Mouse (Mus musculus): ENCODE results near the gene Nkx2-5. TPM values are rescaled to one million over a fixed set of nuclear protein-coding genes. Genes with fewer than 3 reads are reported as not detected.
A peak's percentile ranks its signal among the peaks of the same experiment; 100 is the strongest.

Gene Nkx2-5
- polyA plus RNA-seq, 1 experiment from 2014 or later = 2.9 TPM

- no peak for ATAC-seq (ENCODE audit: low read depth)
- no peaks in the 10 kb centered on the region for H3K36me3 ChIP-seq (ENCODE audit: control insufficient read depth, insufficient read depth, low read length)
- H3K9me3 ChIP-seq (ENCODE audit: control insufficient read depth, low read length) = no peaks in the 10 kb centered on the region
- WGBS = 7% methylated on average over 26 of the region's 26 CpGs
- H3K4me3 ChIP-seq (ENCODE audit: low read length) = peak overlapping the region; percentile 20
- H3K27me3 ChIP-seq (ENCODE audit: control insufficient read depth, insufficient read depth, low read depth, low read length) = peaks cover 100% of the 10 kb centered on the region
- H3K27ac ChIP-seq (ENCODE audit: low read length) = no peak overlapping the region
- peak overlapping the region; percentile 24; the same call in 1 of the 2 replicates for H3K4me2 ChIP-seq (ENCODE audit: low read depth, low read length)
- H3K4me1 ChIP-seq (replicated peaks; ENCODE audit: control insufficient read depth, insufficient read depth, low read length) = peaks cover 12% of the 10 kb centered on the region
- H3K9ac ChIP-seq (ENCODE audit: low read length) = no peak overlapping the region
Observed at GRCm38 (mm10) chr17:26839718-26840438, 4.9 kb downstream of the Nkx2-5 start.

- 2% methylated on average over 86 of the region's 87 CpGs for WGBS
- H3K4me3 ChIP-seq (ENCODE audit: low read length) = peak overlapping the region; percentile 20
- peak overlapping the region; percentile 24; the same call in 1 of the 2 replicates for H3K4me2 ChIP-seq (ENCODE audit: low read depth, low read length)
- H3K4me1 ChIP-seq (replicated peaks; ENCODE audit: control insufficient read depth, insufficient read depth, low read length) = peaks cover 5% of the 10 kb centered on the region
- no peak overlapping the region for H3K9ac ChIP-seq (ENCODE audit: low read length)
- H3K36me3 ChIP-seq (ENCODE audit: control insufficient read depth, insufficient read depth, low read length) = no peaks in the 10 kb centered on the region
- H3K27ac ChIP-seq (ENCODE audit: low read length) = no peak overlapping the region
- ATAC-seq (ENCODE audit: low read depth) = no peak
- peaks cover 99% of the 10 kb centered on the region for H3K27me3 ChIP-seq (ENCODE audit: control insufficient read depth, insufficient read depth, low read depth, low read length)
- H3K9me3 ChIP-seq (ENCODE audit: control insufficient read depth, low read length) = no peaks in the 10 kb centered on the region
Observed at GRCm38 (mm10) chr17:26838911-26839717, 5.7 kb downstream of the Nkx2-5 start.

GRCm38 (mm10) chr17:26838191-26838910 lies 6.5 kb downstream of the Nkx2-5 start:
- peaks cover 97% of the 10 kb centered on the region for H3K27me3 ChIP-seq (ENCODE audit: control insufficient read depth, insufficient read depth, low read depth, low read length)
- no peak overlapping the region for H3K27ac ChIP-seq (ENCODE audit: low read length)
- H3K4me3 ChIP-seq (ENCODE audit: low read length) = no peak overlapping the region
- no peak overlapping the region for H3K9ac ChIP-seq (ENCODE audit: low read length)
- H3K4me2 ChIP-seq (ENCODE audit: low read depth, low read length) = no peak overlapping the region
- no peaks in the 10 kb centered on the region for H3K36me3 ChIP-seq (ENCODE audit: control insufficient read depth, insufficient read depth, low read length)
- 3% methylated on average over 37 of the region's 37 CpGs for WGBS
- no peak for ATAC-seq (ENCODE audit: low read depth)
- peaks cover 5% of the 10 kb centered on the region; the same call in 1 of the 2 replicates for H3K4me1 ChIP-seq (replicated peaks; ENCODE audit: control insufficient read depth, insufficient read depth, low read length)
- H3K9me3 ChIP-seq (ENCODE audit: control insufficient read depth, low read length) = no peaks in the 10 kb centered on the region

- 10% methylated on average over 7 of the region's 7 CpGs for WGBS
- H3K4me1 ChIP-seq (replicated peaks; ENCODE audit: control insufficient read depth, insufficient read depth, low read length) = peaks cover 5% of the 10 kb centered on the region; the same call in 1 of the 2 replicates
- no peak overlapping the region for H3K4me2 ChIP-seq (ENCODE audit: low read depth, low read length)
- ATAC-seq (ENCODE audit: low read depth) = no peak
- no peaks in the 10 kb centered on the region for H3K9me3 ChIP-seq (ENCODE audit: control insufficient read depth, low read length)
- H3K27me3 ChIP-seq (ENCODE audit: control insufficient read depth, insufficient read depth, low read depth, low read length) = peaks cover 89% of the 10 kb centered on the region
- no peak overlapping the region for H3K27ac ChIP-seq (ENCODE audit: low read length)
- no peaks in the 10 kb centered on the region for H3K36me3 ChIP-seq (ENCODE audit: control insufficient read depth, insufficient read depth, low read length)
- no peak overlapping the region for H3K9ac ChIP-seq (ENCODE audit: low read length)
- no peak overlapping the region for H3K4me3 ChIP-seq (ENCODE audit: low read length)
Observed at GRCm38 (mm10) chr17:26837546-26837985, 7.2 kb downstream of the Nkx2-5 start.

- H3K9ac ChIP-seq (ENCODE audit: low read length) = no peak overlapping the region
- WGBS = 5% methylated on average over 19 of the region's 19 CpGs
- H3K27me3 ChIP-seq (ENCODE audit: control insufficient read depth, insufficient read depth, low read depth, low read length) = peaks cover 83% of the 10 kb centered on the region
- no peak overlapping the region for H3K27ac ChIP-seq (ENCODE audit: low read length)
- no peak overlapping the region for H3K4me2 ChIP-seq (ENCODE audit: low read depth, low read length)
- H3K36me3 ChIP-seq (ENCODE audit: control insufficient read depth, insufficient read depth, low read length) = no peaks in the 10 kb centered on the region
- no peak overlapping the region for H3K4me3 ChIP-seq (ENCODE audit: low read length)
- H3K9me3 ChIP-seq (ENCODE audit: control insufficient read depth, low read length) = no peaks in the 10 kb centered on the region
- ATAC-seq (ENCODE audit: low read depth) = no peak
- peaks cover 5% of the 10 kb centered on the region; the same call in 1 of the 2 replicates for H3K4me1 ChIP-seq (replicated peaks; ENCODE audit: control insufficient read depth, insufficient read depth, low read length)
Observed at GRCm38 (mm10) chr17:26836786-26837545, 7.8 kb downstream of the Nkx2-5 start.

GRCm38 (mm10) chr17:26836377-26836776 lies 8.4 kb downstream of the Nkx2-5 start:
- no peak overlapping the region for H3K27ac ChIP-seq (ENCODE audit: low read length)
- peaks cover 5% of the 10 kb centered on the region; the same call in 1 of the 2 replicates for H3K4me1 ChIP-seq (replicated peaks; ENCODE audit: control insufficient read depth, insufficient read depth, low read length)
- no peak overlapping the region for H3K4me3 ChIP-seq (ENCODE audit: low read length)
- H3K36me3 ChIP-seq (ENCODE audit: control insufficient read depth, insufficient read depth, low read length) = no peaks in the 10 kb centered on the region
- WGBS = 23% methylated on average over 5 of the region's 5 CpGs
- peaks cover 78% of the 10 kb centered on the region for H3K27me3 ChIP-seq (ENCODE audit: control insufficient read depth, insufficient read depth, low read depth, low read length)
- H3K4me2 ChIP-seq (ENCODE audit: low read depth, low read length) = no peak overlapping the region
- ATAC-seq (ENCODE audit: low read depth) = no peak
- H3K9me3 ChIP-seq (ENCODE audit: control insufficient read depth, low read length) = no peaks in the 10 kb centered on the region
- no peak overlapping the region for H3K9ac ChIP-seq (ENCODE audit: low read length)

GRCm38 (mm10) chr17:26835956-26836355 lies 8.9 kb downstream of the Nkx2-5 start:
- Histone ChIP-seq H3K27ac (ENCODE audit: low read length) (no peak overlapping the region), H3K27me3 (ENCODE audit: control insufficient read depth, insufficient read depth, low read depth, low read length) (peaks cover 73% of the 10 kb centered on the region), H3K4me3 (ENCODE audit: low read length) (no peak overlapping the region), H3K4me1 (replicated peaks; ENCODE audit: control insufficient read depth, insufficient read depth, low read length) (peaks cover 5% of the 10 kb centered on the region; the same call in 1 of the 2 replicates), H3K9me3 (ENCODE audit: control insufficient read depth, low read length) (no peaks in the 10 kb centered on the region), H3K36me3 (ENCODE audit: control insufficient read depth, insufficient read depth, low read length) (no peaks in the 10 kb centered on the region), H3K9ac (ENCODE audit: low read length) (no peak overlapping the region), H3K4me2 (ENCODE audit: low read depth, low read length) (no peak overlapping the region)
- 20% methylated on average over 8 of the region's 8 CpGs for WGBS
- ATAC-seq (ENCODE audit: low read depth) = no peak

- Histone ChIP-seq H3K9me3 (ENCODE audit: control insufficient read depth, low read length) (no peaks in the 10 kb centered on the region), H3K9ac (ENCODE audit: low read length) (no peak overlapping the region), H3K27ac (ENCODE audit: low read length) (no peak overlapping the region), H3K36me3 (ENCODE audit: control insufficient read depth, insufficient read depth, low read length) (no peaks in the 10 kb centered on the region), H3K4me2 (ENCODE audit: low read depth, low read length) (no peak overlapping the region), H3K4me1 (replicated peaks; ENCODE audit: control insufficient read depth, insufficient read depth, low read length) (peaks cover 5% of the 10 kb centered on the region; the same call in 1 of the 2 replicates), H3K4me3 (ENCODE audit: low read length) (no peak overlapping the region), H3K27me3 (ENCODE audit: control insufficient read depth, insufficient read depth, low read depth, low read length) (peaks cover 65% of the 10 kb centered on the region)
- 12% methylated on average over 3 of the region's 9 CpGs for whole genome bisulfite sequencing
- no peak for ATAC-seq (ENCODE audit: low read depth)
Observed at GRCm38 (mm10) chr17:26834966-26835755, 9.6 kb downstream of the Nkx2-5 start.
